Mouse (Mus musculus) lung, adult 2 months (tissue): ENCODE results near the gene Tnr.

ENCODE experiments used
- CTCF ChIP-seq: fragments of 200-500 bp; IDR thresholded peaks from 2 replicates; pipeline ENCODE4 v1.5.1; 2011; ENCODE audit warnings: mild to moderate bottlenecking, low read length, control low read depth; ENCODE audit not compliant: insufficient read depth
- POLR2A ChIP-seq: fragments of 200-500 bp; IDR thresholded peaks from 2 replicates; pipeline ENCODE4 v1.6.1; 2011; ENCODE audit warnings: low read depth, mild to moderate bottlenecking, control low read depth, low read length, borderline replicate concordance; ENCODE audit errors: extremely low read depth

DNA sequence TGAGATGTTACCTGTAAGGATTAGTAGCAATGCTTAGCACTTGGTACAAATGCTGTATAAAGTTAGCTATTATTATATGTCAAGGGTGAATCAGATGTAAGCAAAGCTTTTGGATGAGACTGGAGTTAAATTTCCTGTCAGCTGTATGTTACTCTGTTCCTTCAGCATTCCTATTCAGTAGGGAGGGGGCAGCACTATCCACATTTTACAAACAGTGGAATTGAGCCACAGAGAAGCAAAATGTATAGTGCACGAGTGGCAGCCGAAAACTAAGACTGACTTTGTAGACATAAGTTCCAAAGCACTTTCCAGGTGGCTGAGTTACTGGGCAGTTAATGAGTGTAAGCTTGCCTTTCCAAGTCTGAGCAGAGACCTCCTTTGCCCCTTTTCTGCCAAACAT lies 500 bp upstream of the Tnr start:
- TF ChIP-seq POLR2A, result no peak
- no peak for TF ChIP-seq CTCF
